Mouse (Mus musculus) neural tube, embryonic 14.5 days (tissue): ENCODE measurements around the gene Sos1. TPM values are rescaled to one million over a fixed set of nuclear protein-coding genes. Genes with fewer than 3 reads are reported as not detected.

Source experiments
- ATAC-seq: fragments of 200-750 bp; cut with Nextera tagmentation; 2 replicates; pipeline ENCODE4 v1.8.0; 2017; ENCODE audit warnings: low read depth, mild to moderate bottlenecking, moderate TSS enrichment, moderate library complexity
- H3K27ac ChIP-seq: fragments of 300-500 bp; sonication (generic); 2 replicates; pipeline ENCODE4 v1.5.1; 2014; ENCODE audit warnings: low read depth, mild to moderate bottlenecking, control low read depth, low read length, moderate library complexity, mixed read lengths
- H3K27me3 ChIP-seq: fragments of 300-500 bp; sonication (generic); 2 replicates; pipeline ENCODE4 v1.6.1; 2014; ENCODE audit warnings: low read length; ENCODE audit not compliant: control insufficient read depth, insufficient read depth
- H3K36me3 ChIP-seq: fragments of 300-500 bp; sonication (generic); 2 replicates; pipeline ENCODE4 v1.6.1; 2014; ENCODE audit warnings: low read length, mixed read lengths; ENCODE audit not compliant: control insufficient read depth, insufficient read depth
- H3K4me1 ChIP-seq: fragments of 300-500 bp; sonication (generic); 2 replicates; pipeline ENCODE4 v1.6.1; 2014; ENCODE audit warnings: low read length; ENCODE audit not compliant: control insufficient read depth, insufficient read depth
- H3K4me2 ChIP-seq: fragments of 300-500 bp; sonication (generic); 2 replicates; pipeline ENCODE4 v1.6.1; 2014; ENCODE audit warnings: mild to moderate bottlenecking, low read depth, low read length, control low read depth
- H3K4me3 ChIP-seq: fragments of 300-500 bp; sonication (generic); 2 replicates; pipeline ENCODE4 v1.5.1; 2014; ENCODE audit warnings: low read depth, low read length, control low read depth, mixed read lengths
- H3K9ac ChIP-seq: fragments of 300-500 bp; sonication (generic); replicated peaks from 2 replicates; pipeline ENCODE4 v1.6.1; 2014; ENCODE audit warnings: low read depth, mild to moderate bottlenecking, control low read depth, low read length, mixed read lengths
- H3K9me3 ChIP-seq: fragments of 300-500 bp; sonication (generic); 2 replicates; pipeline ENCODE4 v1.6.1; 2016; ENCODE audit warnings: low read length; ENCODE audit not compliant: control insufficient read depth
- WGBS: fragments of 180-500 bp; shearing (Covaris S2); extraction: QIAGEN DNeasy Blood & Tissue Kit; methylation state at CpG from one replicate; pipeline ENCODE4 v1.1.7; 2014; 5-methylcytosine and 5-hydroxymethylcytosine counted together
- polyA plus RNA-seq: library from polyadenylated mRNA; unstranded; fragments of >200 nt; fragmentation: Nextera tagmentation; extraction: Ambion mirVana; gene quantifications from 2 replicates; pipeline ENCODE4 v1.2.1, GENCODE M21; 2014

The Sos1 gene
- polyA plus RNA-seq, 1 experiment from 2014 or later, result 15.8 TPM

GRCm38 (mm10) chr17:80498600-80499268 is 18.5 kb upstream of the Sos1 start:
- H3K9me3 ChIP-seq, result no peaks in the 10 kb centered on the region
- H3K36me3 ChIP-seq, result no peaks in the 10 kb centered on the region
- no peak for ATAC-seq
- H3K4me3 ChIP-seq, result no peak overlapping the region
- no peaks in the 10 kb centered on the region for H3K4me1 ChIP-seq
- 65% methylated on average over 11 of the region's 11 CpGs for WGBS
- H3K4me2 ChIP-seq, result no peak overlapping the region
- no peaks in the 10 kb centered on the region for H3K27me3 ChIP-seq
- no peak overlapping the region for H3K27ac ChIP-seq
- no peak overlapping the region for H3K9ac ChIP-seq

DNA sequence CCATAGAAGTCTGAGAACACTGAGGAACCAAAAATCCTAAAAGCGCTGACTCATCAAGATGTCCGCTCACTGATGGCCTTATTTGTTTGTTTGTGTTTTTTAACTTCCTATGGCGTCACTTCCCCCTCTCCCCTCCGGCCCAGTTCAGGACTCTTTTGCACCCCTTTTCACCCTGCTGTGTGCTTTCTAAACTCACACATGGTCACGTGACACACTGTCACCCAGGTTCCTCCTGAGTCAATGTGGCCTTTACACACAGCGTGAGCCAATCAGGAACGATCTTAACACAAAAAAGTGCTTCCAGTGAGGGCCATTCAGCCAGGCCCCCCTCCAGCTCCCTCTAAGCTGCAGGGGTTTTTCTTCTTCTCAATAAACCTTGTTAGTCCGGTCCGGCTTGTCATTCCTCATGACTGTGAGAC is 16.9 kb upstream of the Sos1 start:
- H3K4me3 ChIP-seq, result no peak overlapping the region
- ATAC-seq, result no peak
- H3K9ac ChIP-seq, result no peak overlapping the region
- no peaks in the 10 kb centered on the region for H3K4me1 ChIP-seq
- H3K27ac ChIP-seq, result no peak overlapping the region
- H3K27me3 ChIP-seq, result no peaks in the 10 kb centered on the region
- H3K9me3 ChIP-seq, result no peaks in the 10 kb centered on the region
- no peak overlapping the region for H3K4me2 ChIP-seq
- H3K36me3 ChIP-seq, result no peaks in the 10 kb centered on the region
- 47% methylated on average over 9 of the region's 9 CpGs for WGBS

GRCm38 (mm10) chr17:80496607-80497170 is 16.4 kb upstream of the Sos1 start:
- H3K4me1 ChIP-seq, result no peaks in the 10 kb centered on the region
- ATAC-seq, result no peak
- no peaks in the 10 kb centered on the region for H3K36me3 ChIP-seq
- WGBS, result 86% methylated on average over 8 of the region's 8 CpGs
- H3K4me2 ChIP-seq, result no peak overlapping the region
- H3K9ac ChIP-seq, result no peak overlapping the region
- H3K9me3 ChIP-seq, result no peaks in the 10 kb centered on the region
- no peaks in the 10 kb centered on the region for H3K27me3 ChIP-seq
- no peak overlapping the region for H3K27ac ChIP-seq
- no peak overlapping the region for H3K4me3 ChIP-seq

DNA sequence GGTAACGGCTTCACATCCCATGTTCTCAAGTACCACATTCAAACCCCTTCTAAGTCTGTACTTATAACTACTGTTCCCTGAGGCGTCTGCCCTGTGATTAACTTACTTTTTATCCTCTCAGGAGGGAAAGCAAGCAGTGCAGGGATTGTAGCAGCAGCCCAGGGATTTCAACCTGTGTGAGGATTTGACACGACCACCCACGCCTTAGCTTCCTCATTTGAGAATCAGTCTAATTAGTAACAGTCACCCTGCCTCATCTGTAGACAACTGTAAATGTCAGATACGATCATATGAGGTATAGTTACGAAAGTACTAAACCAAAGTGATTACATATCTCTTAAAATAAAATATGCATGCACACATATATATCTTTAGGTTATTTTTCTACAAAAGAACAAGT is 15.9 kb upstream of the Sos1 start:
- no peak overlapping the region for H3K4me3 ChIP-seq
- ATAC-seq, result no peak
- no peaks in the 10 kb centered on the region for H3K36me3 ChIP-seq
- no peaks in the 10 kb centered on the region for H3K27me3 ChIP-seq
- no peaks in the 10 kb centered on the region for H3K4me1 ChIP-seq
- no peak overlapping the region for H3K9ac ChIP-seq
- no peak overlapping the region for H3K4me2 ChIP-seq
- H3K9me3 ChIP-seq, result no peaks in the 10 kb centered on the region
- H3K27ac ChIP-seq, result no peak overlapping the region
- 90% methylated on average over 6 of the region's 6 CpGs for WGBS

DNA sequence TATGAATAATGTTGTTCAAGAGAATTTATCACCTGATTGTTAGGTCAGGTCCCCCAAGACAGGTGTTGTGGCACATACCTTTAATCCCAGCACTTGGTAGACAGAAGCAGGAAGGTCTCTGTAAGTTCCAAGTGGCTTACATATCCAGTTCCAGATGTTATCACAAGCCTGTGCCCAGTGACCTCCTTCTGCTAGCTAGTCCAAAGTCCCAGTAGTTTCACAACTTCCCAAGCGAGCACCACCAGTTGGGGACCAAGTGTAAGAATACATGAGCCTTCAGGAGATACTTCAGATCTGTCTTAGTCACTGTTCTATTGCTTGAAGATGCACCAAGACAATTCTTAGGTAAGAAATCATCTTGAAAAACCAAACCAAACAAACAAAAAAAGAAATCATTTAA is 13.6 kb upstream of the Sos1 start:
- Histone ChIP-seq H3K9ac (no peak overlapping the region), H3K4me2 (no peak overlapping the region), H3K4me1 (no peaks in the 10 kb centered on the region), H3K36me3 (no peaks in the 10 kb centered on the region), H3K4me3 (no peak overlapping the region), H3K9me3 (no peaks in the 10 kb centered on the region), H3K27ac (no peak overlapping the region), H3K27me3 (no peaks in the 10 kb centered on the region)
- 79% methylated on average over 1 of the region's 1 CpGs for WGBS
- ATAC-seq, result no peak

DNA sequence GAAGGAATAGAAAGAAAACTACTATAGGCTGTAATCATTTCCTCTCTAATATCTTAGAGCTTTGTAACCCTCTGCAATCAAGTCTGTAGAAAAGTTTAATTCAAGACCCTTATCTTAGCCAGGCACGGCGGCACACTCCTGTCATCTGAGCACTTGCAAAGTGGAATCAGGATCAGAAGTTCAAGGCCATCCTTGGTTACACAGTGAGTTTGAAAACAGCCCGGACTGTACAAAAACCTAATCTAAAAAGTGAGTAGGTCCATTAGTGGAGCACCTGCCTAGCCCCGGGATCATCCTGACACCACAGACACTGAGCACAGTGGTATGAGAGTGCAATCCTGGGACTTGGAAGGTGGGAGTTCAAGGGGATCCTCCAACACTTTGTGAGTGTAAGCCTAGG is 12.6 kb upstream of the Sos1 start:
- H3K4me1 ChIP-seq, result no peaks in the 10 kb centered on the region
- 98% methylated on average over 4 of the region's 4 CpGs for WGBS
- H3K4me3 ChIP-seq, result no peak overlapping the region
- H3K9ac ChIP-seq, result no peak overlapping the region
- H3K27me3 ChIP-seq, result no peaks in the 10 kb centered on the region
- ATAC-seq, result no peak
- no peaks in the 10 kb centered on the region for H3K9me3 ChIP-seq
- H3K27ac ChIP-seq, result no peak overlapping the region
- no peak overlapping the region for H3K4me2 ChIP-seq
- H3K36me3 ChIP-seq, result no peaks in the 10 kb centered on the region

GRCm38 (mm10) chr17:80492274-80492673 is 12.0 kb upstream of the Sos1 start:
- Histone ChIP-seq H3K27ac (no peak overlapping the region), H3K27me3 (no peaks in the 10 kb centered on the region), H3K4me3 (no peak overlapping the region), H3K9ac (no peak overlapping the region), H3K36me3 (no peaks in the 10 kb centered on the region), H3K4me2 (no peak overlapping the region), H3K9me3 (no peaks in the 10 kb centered on the region), H3K4me1 (no peaks in the 10 kb centered on the region)
- WGBS, result 96% methylated on average over 4 of the region's 4 CpGs
- ATAC-seq, result no peak

DNA sequence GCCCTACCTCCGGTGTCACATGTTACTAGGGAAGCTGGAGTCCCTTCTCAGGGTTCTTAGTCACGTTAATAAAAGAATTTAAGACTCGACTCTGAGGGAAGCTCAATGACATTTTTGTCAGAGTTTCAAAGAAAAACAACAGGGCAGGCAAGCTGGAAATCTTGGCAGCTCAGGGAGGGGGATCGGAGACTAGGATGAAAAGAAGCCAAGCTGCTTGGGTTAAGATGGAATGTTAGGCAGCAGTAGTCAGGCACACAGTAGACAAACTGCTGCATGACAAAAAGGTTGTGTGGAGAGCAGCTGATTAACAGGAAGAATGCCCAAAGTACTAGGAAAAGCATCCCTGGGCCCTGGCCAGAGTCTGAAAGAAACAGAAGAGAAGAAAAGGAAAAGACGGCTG is 9.9 kb upstream of the Sos1 start:
- Histone ChIP-seq H3K9me3 (no peaks in the 10 kb centered on the region), H3K36me3 (no peaks in the 10 kb centered on the region), H3K4me1 (no peaks in the 10 kb centered on the region), H3K4me3 (no peak overlapping the region), H3K27me3 (no peaks in the 10 kb centered on the region), H3K4me2 (no peak overlapping the region), H3K9ac (no peak overlapping the region), H3K27ac (no peak overlapping the region)
- no peak for ATAC-seq
- 78% methylated on average over 5 of the region's 5 CpGs for WGBS

DNA sequence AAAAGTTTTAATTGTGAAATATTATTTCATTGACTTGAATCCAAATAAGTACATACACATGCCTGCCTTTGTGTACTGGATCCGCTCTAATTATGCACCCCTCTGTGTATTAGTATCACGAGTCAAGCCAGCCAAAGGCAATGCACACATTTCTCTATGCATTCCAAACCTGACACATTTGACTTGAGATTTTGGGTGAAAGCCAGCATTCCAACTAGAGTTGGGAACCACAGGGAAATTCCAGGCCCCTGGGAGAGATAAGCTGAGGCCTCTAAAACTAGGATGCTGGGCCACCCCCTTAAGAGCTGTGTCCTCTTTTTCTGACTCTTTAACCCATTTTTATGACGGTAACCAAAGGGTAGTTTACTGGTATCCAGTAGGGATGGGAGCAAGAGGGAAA is 8.7 kb upstream of the Sos1 start:
- H3K4me3 ChIP-seq, result no peak overlapping the region
- H3K9me3 ChIP-seq, result no peaks in the 10 kb centered on the region
- no peak for ATAC-seq
- H3K36me3 ChIP-seq, result no peaks in the 10 kb centered on the region
- no peaks in the 10 kb centered on the region for H3K4me1 ChIP-seq
- no peak overlapping the region for H3K9ac ChIP-seq
- no peak overlapping the region for H3K4me2 ChIP-seq
- WGBS, result 74% methylated on average over 3 of the region's 3 CpGs
- H3K27ac ChIP-seq, result no peak overlapping the region
- H3K27me3 ChIP-seq, result no peaks in the 10 kb centered on the region
